Mouse (Mus musculus) ES-Bruce4 (cell line): ENCODE measurements at regions not wholly inside any gene's neighbourhood (a gene's known extent, or its start where the extent isn't known, plus 50 kb on each side); places are given as distances from the start of the nearest gene placed in this dataset.

Experiments used
- H3K27ac ChIP-seq: 2 replicates; pipeline ENCODE4 v1.5.1; 2012; ENCODE audit warnings: low read length, inconsistent platforms; ENCODE audit not compliant: insufficient read depth
- H3K27me3 ChIP-seq: 2 replicates; pipeline ENCODE4 v1.6.1; 2012; ENCODE audit warnings: mild to moderate bottlenecking, low read length, inconsistent platforms; ENCODE audit not compliant: control insufficient read depth, poor library complexity, insufficient read depth, severe bottlenecking
- H3K36me3 ChIP-seq: 2 replicates; pipeline ENCODE4 v1.6.1; 2012; ENCODE audit warnings: inconsistent platforms, mild to moderate bottlenecking, low read length, moderate library complexity; ENCODE audit not compliant: control insufficient read depth, poor library complexity, insufficient read depth, severe bottlenecking
- H3K4me1 ChIP-seq: one replicate; pipeline ENCODE4 v1.8.1; 2011; ENCODE audit warnings: low read length; ENCODE audit not compliant: control insufficient read depth, insufficient read depth
- H3K4me3 ChIP-seq: 2 replicates; pipeline ENCODE4 v1.5.1; 2011; ENCODE audit warnings: low read depth, mild to moderate bottlenecking, low read length
- H3K9ac ChIP-seq: 2 replicates; pipeline ENCODE4 v1.6.1; 2012; ENCODE audit warnings: low read depth, mild to moderate bottlenecking, inconsistent platforms; ENCODE audit not compliant: poor library complexity, severe bottlenecking
- H3K9me3 ChIP-seq: replicated peaks from 2 replicates; pipeline ENCODE4 v1.6.1; 2012; ENCODE audit warnings: mild to moderate bottlenecking, low read length, inconsistent platforms; ENCODE audit not compliant: control insufficient read depth, poor library complexity, insufficient read depth, severe bottlenecking
- CTCF ChIP-seq: IDR thresholded peaks from one replicate; pipeline ENCODE4 v1.8.1; 2011; ENCODE audit warnings: low read depth, low read length
- EP300 ChIP-seq: IDR thresholded peaks from 2 replicates; pipeline ENCODE4 v1.6.1; 2011; ENCODE audit warnings: low read depth, low read length; ENCODE audit not compliant: insufficient read depth
- POLR2A ChIP-seq: IDR thresholded peaks from one replicate; pipeline ENCODE4 v1.8.1; 2011; ENCODE audit warnings: low read length; ENCODE audit not compliant: insufficient read depth

- Histone ChIP-seq H3K36me3 (no peaks in the 10 kb centered on the region), H3K9me3 (no peaks in the 10 kb centered on the region), H3K4me3 (no peak overlapping the region), H3K27me3 (no peaks in the 10 kb centered on the region), H3K9ac (no peak overlapping the region), H3K4me1 (no peaks in the 10 kb centered on the region), H3K27ac (no peak overlapping the region)
- TF ChIP-seq CTCF = no peak
- TF ChIP-seq EP300 = no peak
- no peak for TF ChIP-seq POLR2A
Measured at GRCm38 (mm10) chr10:87667651-87668140, 146.1 kb downstream of the Pah start.

- no peak overlapping the region for H3K4me3 ChIP-seq
- TF ChIP-seq EP300 = no peak
- no peak for TF ChIP-seq CTCF
- TF ChIP-seq POLR2A = no peak
- no peak overlapping the region for H3K9ac ChIP-seq
- H3K27me3 ChIP-seq = no peaks in the 10 kb centered on the region
- no peak overlapping the region for H3K27ac ChIP-seq
- no peaks in the 10 kb centered on the region for H3K4me1 ChIP-seq
- H3K36me3 ChIP-seq = no peaks in the 10 kb centered on the region
- no peaks in the 10 kb centered on the region for H3K9me3 ChIP-seq
Measured at GRCm38 (mm10) chr10:87674740-87675420, 153.3 kb downstream of the Pah start.

GRCm38 (mm10) chr10:87676041-87676672 lies 154.6 kb downstream of the Pah start:
- TF ChIP-seq CTCF (no peak), EP300 (no peak), POLR2A (no peak)
- H3K27me3 ChIP-seq = no peaks in the 10 kb centered on the region
- H3K9me3 ChIP-seq = no peaks in the 10 kb centered on the region
- H3K4me3 ChIP-seq = no peak overlapping the region
- no peaks in the 10 kb centered on the region for H3K4me1 ChIP-seq
- H3K36me3 ChIP-seq = no peaks in the 10 kb centered on the region
- H3K9ac ChIP-seq = no peak overlapping the region
- H3K27ac ChIP-seq = no peak overlapping the region

GRCm38 (mm10) chr10:87678984-87679383 lies 157.4 kb downstream of the Pah start:
- Histone ChIP-seq H3K27ac (no peak overlapping the region), H3K36me3 (no peaks in the 10 kb centered on the region), H3K9ac (no peak overlapping the region), H3K27me3 (no peaks in the 10 kb centered on the region), H3K9me3 (no peaks in the 10 kb centered on the region), H3K4me3 (no peak overlapping the region), H3K4me1 (no peaks in the 10 kb centered on the region)
- TF ChIP-seq CTCF = no peak
- TF ChIP-seq EP300 = no peak
- TF ChIP-seq POLR2A = no peak

- no peak for TF ChIP-seq POLR2A
- no peak for TF ChIP-seq CTCF
- no peak for TF ChIP-seq EP300
- H3K36me3 ChIP-seq = no peaks in the 10 kb centered on the region
- no peak overlapping the region for H3K4me3 ChIP-seq
- H3K4me1 ChIP-seq = peaks cover 2% of the 10 kb centered on the region
- no peaks in the 10 kb centered on the region for H3K9me3 ChIP-seq
- H3K27me3 ChIP-seq = no peaks in the 10 kb centered on the region
- peak overlapping the region; percentile 25; the same call in 1 of the 2 replicates for H3K27ac ChIP-seq
- no peak overlapping the region for H3K9ac ChIP-seq
Measured at GRCm38 (mm10) chr10:87686311-87686710, 164.7 kb downstream of the Pah start.

- TF ChIP-seq POLR2A (no peak), CTCF (no peak), EP300 (no peak)
- Histone ChIP-seq H3K4me3 (no peak overlapping the region), H3K36me3 (no peaks in the 10 kb centered on the region), H3K9me3 (no peaks in the 10 kb centered on the region), H3K27ac (no peak overlapping the region), H3K9ac (no peak overlapping the region), H3K27me3 (no peaks in the 10 kb centered on the region), H3K4me1 (peaks cover 2% of the 10 kb centered on the region)
Measured at GRCm38 (mm10) chr10:87686785-87687184, 165.2 kb downstream of the Pah start.
